Mouse (Mus musculus) layer of hippocampus, postnatal 36 days (tissue): ENCODE measurements around the gene Cdkn1b. TPM values are rescaled to one million over a fixed set of nuclear protein-coding genes. Genes with fewer than 3 reads are reported as not detected.

Source experiments
- DNase-seq, 2 experiments: peaks; one replicate each; pipeline ENCODE4 v3.0.0; 2022
- total RNA-seq, 2 experiments: library from RNA; stranded (reverse); gene quantifications; 2 replicates each; pipeline ENCODE4 v1.2.3; 2021

The Cdkn1b gene
- total RNA-seq, 2 experiments from 2014 or later: 51.0 to 52.6 TPM

- DNase-seq: no peak
Observed at GRCm38 (mm10) chr6:134930383-134930782, 10.2 kb downstream of the Cdkn1b start.

GRCm38 (mm10) chr6:134931146-134931545 is 10.9 kb downstream of the Cdkn1b start:
- no peak for DNase-seq

- no peak for DNase-seq
Observed at GRCm38 (mm10) chr6:134932486-134933206, 12.4 kb downstream of the Cdkn1b start.

- DNase-seq: no peak
Observed at GRCm38 (mm10) chr6:134933207-134933558, 13.0 kb downstream of the Cdkn1b start.

GRCm38 (mm10) chr6:134934305-134934704 is 14.1 kb downstream of the Cdkn1b start:
- DNase-seq: no peak

GRCm38 (mm10) chr6:134939781-134940180 is 19.6 kb downstream of the Cdkn1b start:
- DNase-seq: no peak

GRCm38 (mm10) chr6:134943759-134944407 is 23.7 kb downstream of the Cdkn1b start:
- no peak for DNase-seq

- no peak for DNase-seq
Observed at GRCm38 (mm10) chr6:134946054-134946453, 25.9 kb downstream of the Cdkn1b start.

GRCm38 (mm10) chr6:134946858-134947257 is 26.7 kb downstream of the Cdkn1b start:
- DNase-seq: no peak

GRCm38 (mm10) chr6:134947311-134948087 is 27.3 kb downstream of the Cdkn1b start:
- DNase-seq: peak; percentile 47 to 63

GRCm38 (mm10) chr6:134948522-134949061 is 28.4 kb downstream of the Cdkn1b start:
- no peak for DNase-seq

- no peak for DNase-seq
Observed at GRCm38 (mm10) chr6:134949241-134949640, 29.0 kb downstream of the Cdkn1b start.

GRCm38 (mm10) chr6:134951364-134951763 is 31.2 kb downstream of the Cdkn1b start:
- DNase-seq: no peak

- peak; percentile 16 to 17 for DNase-seq
Observed at GRCm38 (mm10) chr6:134953976-134954375, 33.8 kb downstream of the Cdkn1b start.

- no peak for DNase-seq
Observed at GRCm38 (mm10) chr6:134956388-134956787, 36.2 kb downstream of the Cdkn1b start.

- no peak for DNase-seq
Observed at GRCm38 (mm10) chr6:134961286-134961685, 41.1 kb downstream of the Cdkn1b start.

GRCm38 (mm10) chr6:134961858-134962517 is 41.8 kb downstream of the Cdkn1b start:
- DNase-seq: no peak

GRCm38 (mm10) chr6:134962518-134962893 is 42.3 kb downstream of the Cdkn1b start:
- DNase-seq: no peak

GRCm38 (mm10) chr6:134963910-134964309 is 43.7 kb downstream of the Cdkn1b start:
- DNase-seq: no peak

- DNase-seq: no peak
Observed at GRCm38 (mm10) chr6:134966681-134967080, 46.5 kb downstream of the Cdkn1b start.

- no peak for DNase-seq
Observed at GRCm38 (mm10) chr6:134968326-134968725, 48.1 kb downstream of the Cdkn1b start.

GRCm38 (mm10) chr6:134969498-134969897 is 49.3 kb downstream of the Cdkn1b start:
- DNase-seq: no peak

- DNase-seq: no peak
Observed at GRCm38 (mm10) chr6:134972096-134972495, 51.9 kb downstream of the Cdkn1b start.
